Comparison of ENCODE assay signal across 8 mouse cellular contexts in the genomic region with DNA sequence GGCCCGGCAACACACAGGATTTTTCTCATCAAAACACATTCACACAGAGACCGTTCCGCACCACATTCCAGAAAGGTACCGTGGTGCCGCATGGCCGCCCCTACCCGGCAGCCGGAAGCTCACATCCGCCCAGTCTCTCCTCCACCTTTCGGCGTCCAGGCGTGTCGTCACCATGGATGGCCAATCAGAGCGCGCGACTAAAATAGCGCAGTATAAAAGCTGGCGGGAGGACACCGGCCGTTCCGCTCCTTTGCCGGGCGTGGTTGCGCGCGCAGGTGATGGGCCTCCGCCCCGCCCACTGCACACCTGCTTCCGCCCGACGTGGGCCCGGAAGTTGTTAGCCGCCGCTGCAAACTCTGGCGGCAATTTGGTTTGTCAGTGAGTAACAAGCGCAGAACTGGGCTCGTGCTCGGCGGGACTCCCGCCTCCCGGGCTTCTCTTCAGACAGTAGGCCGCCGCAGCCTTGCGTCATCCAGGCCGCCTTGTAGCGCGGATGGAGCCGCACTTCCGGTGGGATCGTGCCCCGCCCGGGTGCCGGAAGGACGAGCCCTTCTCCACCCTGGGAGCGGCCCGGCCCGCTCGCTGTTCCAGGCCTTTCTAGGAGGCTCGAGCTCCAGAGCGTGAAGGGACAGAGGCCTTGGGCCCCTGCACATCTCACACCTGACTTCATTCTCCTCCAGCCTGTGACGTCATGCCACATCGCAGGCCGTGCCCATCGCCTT. TPM values are rescaled to one million over a fixed set of nuclear protein-coding genes. Genes with fewer than 3 reads are reported as not detected.
DNase-seq lines count a peak whose midpoint lies in the region; ATAC-seq and TF ChIP-seq lines count a peak whose summit lies in the region.

No protein-coding gene starts in this region.

- peak overlapping the region; percentile 76 for H3K27ac ChIP-seq in cortical plate, adult 2 months (ENCODE audit: insufficient read depth, low read length)

- peaks cover 2% of the 10 kb centered on the region for H3K36me3 ChIP-seq in megakaryocyte, embryonic 14.5 days (replicated peaks; ENCODE audit: low read length)

- peaks cover 3% of the 10 kb centered on the region; the same call in 1 of the 2 replicates for H3K9me3 ChIP-seq in megakaryocyte, embryonic 14.5 days

- peak overlapping the region; percentile 42 for H3K4me3 ChIP-seq in cortical plate, adult 2 months (ENCODE audit: insufficient read depth, low read length)
- H3K4me3 ChIP-seq in megakaryocyte, embryonic 14.5 days (replicated peaks): peak overlapping the region; percentile 92

- H3K27me3 ChIP-seq in megakaryocyte, embryonic 14.5 days (replicated peaks): no peaks in the 10 kb centered on the region

- no peak for TF ChIP-seq CTCF in cortical plate, adult 2 months (IDR thresholded peaks at IDR 0.05; ENCODE audit: extremely low read depth, insufficient read depth, low read length)

- H3K4me1 ChIP-seq in cortical plate, adult 2 months (ENCODE audit: control insufficient read depth, insufficient read depth, low read length): no peaks in the 10 kb centered on the region
- peaks cover 44% of the 10 kb centered on the region for H3K4me1 ChIP-seq in megakaryocyte, embryonic 14.5 days

- peak; percentile 92 for ATAC-seq in activated CD4-positive, CD25-positive, alpha-beta regulatory T cell, adult 4 months

- peak; percentile 88 for TF ChIP-seq POLR2A in cortical plate, adult 2 months (IDR thresholded peaks at IDR 0.05; ENCODE audit: extremely low read depth, insufficient read depth, low read length)

- peak; percentile 75 to 84 for DNase-seq in gastrocnemius, adult 8-10 months (ENCODE audit: low spot score in 2 of 2)
- peak; percentile 81 for DNase-seq in hindlimb bud, embryonic 11.5 days (ENCODE audit: extremely low spot score, low read depth, low spot score)
- peak; percentile 83 to 93 for DNase-seq in left cerebral cortex, adult 8-10 months (ENCODE audit: low spot score in 2 of 2)
- DNase-seq in right cerebral cortex, postnatal 10 days (ENCODE audit: low spot score in 2 of 2): peak; percentile 96 to 97
- DNase-seq in urinary bladder, postnatal 25 days (ENCODE audit: low spot score): peak; percentile 96

RNA-seq across cellular contexts. Expression of a gene that starts 45.3 kb away (rescaled TPM):
- 100 to 1,000 TPM; 112 to 143 TPM for polyA plus RNA-seq in activated CD4-positive, CD25-positive, alpha-beta regulatory T cell, adult 4 months (2017; shearing (Covaris generic))
- 53.2 and 56.4 TPM in 2 replicates for polyA plus RNA-seq in cortical plate, adult 2 months (2012; rRNA removed)
- 1 to 10 TPM in 3 of 4 experiments, under 1 TPM in 1; 0.58 to 1.5 (median 1.3) TPM for total RNA-seq in gastrocnemius, adult 8-10 months (2022)
- 10 to 100 TPM; 37.9 to 48.8 (median 40.2) TPM for total RNA-seq in left cerebral cortex, adult 8-10 months (2022)
- 7.8 and 123 TPM in 2 replicates for polyA plus RNA-seq in megakaryocyte, embryonic 14.5 days (2012; ENCODE audit: insufficient read depth, low replicate concordance)

Comparison
In these comparisons a context has a peak if more than half of its experiments do, and no peak if none do; other contexts are left out.
1. Peak in every context shown above with its lines: DNase-seq, ATAC-seq, H3K4me3 ChIP-seq and H3K27ac ChIP-seq.